Mouse (Mus musculus): ENCODE data around the gene Cdh23. TPM values are rescaled to one million over a fixed set of nuclear protein-coding genes. Genes with fewer than 3 reads are reported as not detected.

Cdh23 gene
- total and polyA plus RNA-seq, 2 experiments from 2014 or later: 0.23 TPM

DNA sequence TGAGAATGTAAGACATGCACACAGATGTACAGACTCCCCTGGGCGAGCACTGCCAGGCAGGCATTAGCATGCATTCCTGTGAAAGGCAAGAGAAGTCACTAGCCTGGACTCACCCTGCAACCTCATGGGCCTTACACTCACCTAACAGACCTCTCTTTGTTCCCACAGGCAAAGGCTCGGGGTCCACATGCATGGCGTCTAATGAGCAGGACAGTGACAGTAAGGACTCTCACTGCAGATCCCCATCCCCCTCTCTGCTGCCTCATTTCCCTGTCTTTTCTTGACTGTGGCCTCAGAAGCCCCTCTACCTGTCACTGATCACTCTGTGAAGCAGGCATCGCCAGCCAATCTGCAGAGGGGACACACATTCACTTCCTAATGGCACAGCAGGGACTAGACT lies 337.5 kb downstream of the Cdh23 start:
- 51% methylated on average over 4 of the region's 4 CpGs for WGBS
- no peak for TF ChIP-seq CTCF (IDR thresholded peaks at IDR 0.05; ENCODE audit: low read depth)
- no peak for TF ChIP-seq EP300 (IDR thresholded peaks at IDR 0.05; ENCODE audit: low read depth)

DNA sequence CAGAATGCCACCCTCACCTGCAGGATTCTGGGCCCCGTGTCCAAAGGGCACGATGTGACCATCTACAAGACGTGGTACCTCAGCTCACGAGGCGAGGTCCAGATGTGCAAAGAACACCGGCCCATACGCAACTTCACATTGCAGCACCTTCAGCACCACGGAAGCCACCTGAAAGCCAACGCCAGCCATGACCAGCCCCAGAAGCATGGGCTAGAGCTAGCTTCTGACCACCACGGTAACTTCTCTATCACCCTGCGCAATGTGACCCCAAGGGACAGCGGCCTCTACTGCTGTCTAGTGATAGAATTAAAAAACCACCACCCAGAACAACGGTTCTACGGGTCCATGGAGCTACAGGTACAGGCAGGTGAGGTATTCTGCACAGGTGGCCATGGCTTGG lies 338.4 kb downstream of the Cdh23 start:
- 95% methylated on average over 14 of the region's 14 CpGs for WGBS
- Histone ChIP-seq H3K27ac (ENCODE audit: low read depth) (no peak overlapping the region), H3K4me3 (ENCODE audit: low read depth, low read length) (no peak overlapping the region), H3K9ac (replicated peaks; ENCODE audit: low read depth, low read length) (no peak overlapping the region), H3K36me3 (replicated peaks; ENCODE audit: control insufficient read depth, insufficient read depth, low read length) (no peaks in the 10 kb centered on the region), H3K4me2 (ENCODE audit: low read depth, low read length) (no peak overlapping the region), H3K9me3 (replicated peaks; ENCODE audit: control insufficient read depth, low read length) (no peaks in the 10 kb centered on the region), H3K4me1 (ENCODE audit: control insufficient read depth, insufficient read depth) (no peaks in the 10 kb centered on the region), H3K27me3 (ENCODE audit: control insufficient read depth, insufficient read depth, low read length) (no peaks in the 10 kb centered on the region)
- DNase-seq (ENCODE audit: low spot score) (no peak), ATAC-seq (ENCODE audit: insufficient read depth, low read depth) (no peak)
- TF ChIP-seq CTCF (IDR thresholded peaks at IDR 0.05; ENCODE audit: low read depth): no peak
- no peak for TF ChIP-seq EP300 (IDR thresholded peaks at IDR 0.05; ENCODE audit: low read depth)

More for the DNA sequence above, 337.5 kb downstream of the Cdh23 start:
- no peaks in the 10 kb centered on the region for H3K27me3 ChIP-seq (ENCODE audit: control insufficient read depth, insufficient read depth, low read length)
- no peak overlapping the region for H3K9ac ChIP-seq (replicated peaks; ENCODE audit: low read depth, low read length)
- H3K27ac ChIP-seq (ENCODE audit: low read depth): no peak overlapping the region
- ATAC-seq (ENCODE audit: insufficient read depth, low read depth) (no peak), DNase-seq (ENCODE audit: low spot score) (no peak)
- no peaks in the 10 kb centered on the region for H3K4me1 ChIP-seq (ENCODE audit: control insufficient read depth, insufficient read depth)
- no peaks in the 10 kb centered on the region for H3K9me3 ChIP-seq (replicated peaks; ENCODE audit: control insufficient read depth, low read length)
- H3K4me2 ChIP-seq (ENCODE audit: low read depth, low read length): no peak overlapping the region
- no peaks in the 10 kb centered on the region for H3K36me3 ChIP-seq (replicated peaks; ENCODE audit: control insufficient read depth, insufficient read depth, low read length)
- H3K4me3 ChIP-seq (ENCODE audit: low read depth, low read length): no peak overlapping the region

DNA sequence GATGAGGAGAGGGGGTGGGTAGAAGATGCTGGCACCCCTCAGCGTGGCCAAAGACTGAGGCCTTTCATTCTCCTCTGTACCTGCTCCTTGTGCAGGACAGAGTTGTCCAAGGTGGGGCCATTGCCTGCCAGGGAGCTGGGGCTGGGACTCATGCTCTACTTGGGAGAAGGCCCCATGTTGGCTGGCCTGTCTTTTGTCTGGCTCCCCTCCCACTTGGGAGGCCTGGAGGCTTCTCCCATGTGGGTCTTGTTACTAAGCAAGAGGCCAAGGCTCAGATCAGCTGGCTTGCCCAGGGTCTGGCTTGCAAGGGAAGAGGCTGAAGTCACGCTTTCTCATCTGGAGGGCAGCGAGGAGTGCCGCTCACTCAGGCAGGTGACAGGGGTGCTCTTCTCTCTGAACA lies 338.8 kb downstream of the Cdh23 start:
- H3K4me3 ChIP-seq (ENCODE audit: low read depth, low read length): no peak overlapping the region
- ATAC-seq (ENCODE audit: insufficient read depth, low read depth) (no peak), DNase-seq (ENCODE audit: low spot score) (no peak)
- no peak overlapping the region for H3K27ac ChIP-seq (ENCODE audit: low read depth)
- no peak for TF ChIP-seq CTCF (IDR thresholded peaks at IDR 0.05; ENCODE audit: low read depth)
- TF ChIP-seq EP300 (IDR thresholded peaks at IDR 0.05; ENCODE audit: low read depth): no peak
- no peaks in the 10 kb centered on the region for H3K9me3 ChIP-seq (replicated peaks; ENCODE audit: control insufficient read depth, low read length)
- no peaks in the 10 kb centered on the region for H3K27me3 ChIP-seq (ENCODE audit: control insufficient read depth, insufficient read depth, low read length)
- H3K4me2 ChIP-seq (ENCODE audit: low read depth, low read length): no peak overlapping the region
- H3K9ac ChIP-seq (replicated peaks; ENCODE audit: low read depth, low read length): no peak overlapping the region
- 84% methylated on average over 4 of the region's 4 CpGs for WGBS
- H3K4me1 ChIP-seq (ENCODE audit: control insufficient read depth, insufficient read depth): no peaks in the 10 kb centered on the region
- no peaks in the 10 kb centered on the region for H3K36me3 ChIP-seq (replicated peaks; ENCODE audit: control insufficient read depth, insufficient read depth, low read length)

DNA sequence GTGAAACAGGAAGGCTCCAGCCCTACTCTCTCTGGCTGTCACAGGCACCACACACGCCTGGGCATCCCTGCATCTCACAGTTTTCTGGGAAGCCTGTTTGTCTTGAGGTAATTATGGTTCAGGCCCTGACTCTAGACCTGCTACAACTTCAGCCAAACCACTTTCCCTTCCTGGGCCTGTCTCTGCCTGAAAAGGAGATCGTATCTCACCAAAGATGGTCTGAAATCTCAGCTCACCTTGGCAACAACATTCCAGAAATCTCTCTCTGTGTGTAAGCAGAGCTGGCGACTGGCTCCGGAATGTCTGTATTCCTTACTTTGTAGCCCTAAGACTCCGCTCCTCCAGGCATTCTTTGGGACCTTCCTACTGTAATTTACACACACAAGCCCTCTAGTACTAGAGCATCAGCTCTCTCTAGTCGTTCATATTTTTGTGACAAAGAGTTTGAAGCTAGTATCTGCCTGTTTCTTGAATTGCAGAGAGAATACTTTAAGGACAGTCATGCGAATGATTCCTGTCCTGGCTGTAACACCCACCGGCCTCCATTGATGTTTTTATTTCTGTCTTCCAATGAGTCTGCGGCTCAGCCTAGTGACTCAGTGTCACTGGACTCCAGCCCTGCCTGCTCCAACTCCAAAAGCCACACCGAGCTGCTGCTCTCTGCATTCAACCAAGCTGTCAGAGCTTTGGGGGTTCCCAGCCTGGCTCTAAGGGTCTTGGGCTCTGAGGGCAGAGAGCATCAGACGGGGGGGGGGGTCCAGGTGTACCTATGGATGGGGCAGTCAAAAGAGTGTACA lies 341.2 kb downstream of the Cdh23 start:
- no peak overlapping the region; the same call in 1 of the 2 replicates for H3K27ac ChIP-seq (ENCODE audit: low read depth)
- H3K4me3 ChIP-seq (ENCODE audit: low read depth, low read length): no peak overlapping the region
- TF ChIP-seq EP300 (IDR thresholded peaks at IDR 0.05; ENCODE audit: low read depth) (no peak), CTCF (IDR thresholded peaks at IDR 0.05; ENCODE audit: low read depth) (no peak)
- no peaks in the 10 kb centered on the region for H3K27me3 ChIP-seq (ENCODE audit: control insufficient read depth, insufficient read depth, low read length)
- 0 out of 2 replicates have a peak, but pooled peaks cover 14% of the 10 kb centered on the region for H3K4me1 ChIP-seq (ENCODE audit: control insufficient read depth, insufficient read depth)
- WGBS: 52% methylated on average over 11 of the region's 11 CpGs
- ATAC-seq (ENCODE audit: insufficient read depth, low read depth): no peak
- H3K4me2 ChIP-seq (ENCODE audit: low read depth, low read length): no peak overlapping the region
- H3K9me3 ChIP-seq (replicated peaks; ENCODE audit: control insufficient read depth, low read length): no peaks in the 10 kb centered on the region
- no peak overlapping the region for H3K9ac ChIP-seq (replicated peaks; ENCODE audit: low read depth, low read length)
- DNase-seq (ENCODE audit: low spot score): no peak
- no peaks in the 10 kb centered on the region for H3K36me3 ChIP-seq (replicated peaks; ENCODE audit: control insufficient read depth, insufficient read depth, low read length)

DNA sequence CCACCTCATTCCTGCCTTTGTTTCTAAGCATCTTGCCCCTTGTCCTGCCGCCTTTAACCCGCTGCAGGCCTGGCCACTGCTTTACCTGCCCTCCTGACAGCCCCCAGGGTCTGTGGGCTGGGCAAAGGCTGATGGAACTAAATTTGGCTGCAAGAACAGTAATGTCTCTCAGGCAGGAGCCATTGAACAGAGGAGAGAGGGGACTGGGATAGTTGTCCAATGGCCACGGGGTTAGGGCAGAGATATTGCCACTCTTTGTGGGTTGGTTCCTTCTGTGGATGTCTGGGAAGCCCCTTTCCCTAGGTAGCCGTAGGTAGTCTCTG lies 342.3 kb downstream of the Cdh23 start:
- H3K36me3 ChIP-seq (replicated peaks; ENCODE audit: control insufficient read depth, insufficient read depth, low read length): no peaks in the 10 kb centered on the region
- H3K4me2 ChIP-seq (ENCODE audit: low read depth, low read length): no peak overlapping the region
- ATAC-seq (ENCODE audit: insufficient read depth, low read depth) (no peak), DNase-seq (ENCODE audit: low spot score) (no peak)
- no peak overlapping the region for H3K9ac ChIP-seq (replicated peaks; ENCODE audit: low read depth, low read length)
- 90% methylated on average over 4 of the region's 4 CpGs for WGBS
- TF ChIP-seq CTCF (IDR thresholded peaks at IDR 0.05; ENCODE audit: low read depth) (no peak), EP300 (IDR thresholded peaks at IDR 0.05; ENCODE audit: low read depth) (no peak)
- H3K4me3 ChIP-seq (ENCODE audit: low read depth, low read length): no peak overlapping the region
- H3K27me3 ChIP-seq (ENCODE audit: control insufficient read depth, insufficient read depth, low read length): no peaks in the 10 kb centered on the region
- H3K27ac ChIP-seq (ENCODE audit: low read depth): 0 out of 2 replicates have a peak overlapping the region, but pooled peaks have one; percentile 23
- no peaks in the 10 kb centered on the region for H3K9me3 ChIP-seq (replicated peaks; ENCODE audit: control insufficient read depth, low read length)
- H3K4me1 ChIP-seq (ENCODE audit: control insufficient read depth, insufficient read depth): 0 out of 2 replicates have a peak, but pooled peaks cover 15% of the 10 kb centered on the region

Measured in heart, postnatal 0 days (tissue).